Mouse (Mus musculus) kidney, adult 11 months (tissue): Measurements from ENCODE around the gene Hyal1.
A peak's percentile ranks its signal among the peaks of the same experiment; 100 is the strongest.

Experiments used
- DNase-seq: peaks from one replicate; pipeline ENCODE4 v3.0.0; 2022

Gene Hyal1

DNA sequence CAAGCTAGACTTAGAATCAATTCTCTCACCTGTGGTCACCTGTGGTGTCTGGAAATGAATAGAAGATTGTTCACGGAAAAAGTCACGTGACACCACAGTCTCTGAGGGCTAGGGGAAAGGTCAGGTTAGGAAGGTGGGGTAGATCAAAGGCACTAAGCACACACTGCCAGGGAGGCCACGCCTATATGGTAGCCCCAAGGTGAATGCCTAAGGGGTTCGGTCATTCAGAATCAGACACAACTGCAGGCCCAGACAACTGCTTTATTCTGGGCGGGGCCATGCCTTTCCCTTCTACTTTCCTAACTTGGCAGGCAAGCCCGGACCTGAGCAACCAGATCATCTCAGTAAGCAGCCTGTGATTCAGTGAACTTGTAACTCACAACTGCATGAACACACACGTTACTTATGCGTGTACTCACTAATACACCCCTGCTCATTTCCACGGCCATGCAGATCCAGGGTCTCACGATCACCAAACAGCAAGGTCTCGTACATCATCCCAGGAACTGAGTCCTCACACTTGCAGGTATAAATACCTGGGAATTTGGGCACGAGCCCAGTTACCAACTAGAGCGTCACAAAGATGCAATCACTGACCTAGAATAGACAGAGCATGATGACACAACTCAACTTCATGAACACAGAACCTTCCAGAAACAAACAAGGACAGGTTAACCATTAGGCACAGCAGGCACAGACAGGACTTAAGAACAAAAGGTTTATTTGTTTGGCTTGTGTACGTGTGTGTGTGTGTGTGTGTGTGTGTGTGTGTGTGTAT is 959 bp upstream of the Hyal1 start:
- DNase-seq, result peak; percentile 63

- no peak for DNase-seq
Measured at GRCm38 (mm10) chr9:107577871-107578270, 1.1 kb downstream of the Hyal1 start.

DNA sequence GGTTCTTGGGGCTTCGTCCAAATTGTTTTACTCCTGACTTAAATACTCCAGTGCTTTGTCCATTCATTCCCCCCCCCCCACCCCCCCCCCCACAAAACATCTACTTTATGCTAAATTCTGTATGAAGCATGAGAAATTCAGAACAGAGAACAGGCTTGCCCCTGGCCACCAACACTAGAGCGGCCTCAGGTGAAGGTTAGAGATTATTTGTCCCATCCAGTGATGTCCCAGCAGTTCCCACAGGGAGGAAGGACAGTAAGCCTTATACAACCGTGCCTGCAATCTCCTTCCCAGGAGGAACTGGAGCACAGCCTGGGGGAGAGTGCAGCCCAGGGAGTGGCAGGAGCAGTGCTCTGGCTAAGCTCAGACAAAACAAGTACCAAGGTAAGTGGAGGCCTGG is 1.9 kb downstream of the Hyal1 start, which contains the start of gene Naa80:
Gene Naa80 (plus strand): TSS at position 301 of the 400 bp plus-strand sequence.
- DNase-seq, result no peak

DNA sequence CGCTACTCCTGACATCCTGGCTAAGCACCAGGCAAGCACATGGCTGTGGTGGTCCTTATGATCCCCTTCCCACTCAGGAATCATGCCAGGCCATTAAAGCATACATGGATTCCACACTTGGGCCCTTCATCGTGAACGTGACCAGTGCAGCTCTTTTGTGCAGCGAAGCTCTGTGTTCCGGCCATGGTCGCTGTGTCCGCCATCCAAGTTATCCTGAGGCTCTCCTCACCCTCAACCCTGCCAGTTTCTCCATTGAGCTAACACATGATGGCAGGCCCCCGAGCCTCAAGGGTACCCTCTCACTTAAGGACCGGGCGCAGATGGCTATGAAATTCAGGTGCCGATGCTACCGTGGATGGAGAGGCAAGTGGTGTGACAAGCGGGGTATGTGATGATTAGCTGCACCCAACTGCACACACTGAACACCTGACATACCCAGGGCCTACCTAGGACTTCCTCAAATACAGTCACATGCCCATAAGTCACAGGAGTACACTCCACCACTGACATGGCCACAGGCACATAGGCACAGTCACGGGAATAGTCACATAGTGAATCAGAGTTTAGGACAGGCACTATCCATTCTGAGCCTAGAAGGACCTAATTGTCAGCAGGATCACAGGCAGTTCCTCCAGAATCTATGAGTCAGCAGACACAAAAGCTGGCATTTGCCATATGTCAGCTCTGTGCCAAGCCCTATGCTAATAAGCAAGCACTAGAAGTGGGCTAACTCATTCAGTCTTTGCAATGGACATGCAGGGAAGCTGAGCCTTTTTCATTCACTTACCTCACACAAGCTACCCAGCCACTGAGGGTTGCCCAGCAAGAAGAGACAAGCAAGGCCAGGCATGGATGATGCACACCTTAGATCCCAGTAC is 2.5 kb downstream of the Hyal1 start:
- DNase-seq, result no peak

DNA sequence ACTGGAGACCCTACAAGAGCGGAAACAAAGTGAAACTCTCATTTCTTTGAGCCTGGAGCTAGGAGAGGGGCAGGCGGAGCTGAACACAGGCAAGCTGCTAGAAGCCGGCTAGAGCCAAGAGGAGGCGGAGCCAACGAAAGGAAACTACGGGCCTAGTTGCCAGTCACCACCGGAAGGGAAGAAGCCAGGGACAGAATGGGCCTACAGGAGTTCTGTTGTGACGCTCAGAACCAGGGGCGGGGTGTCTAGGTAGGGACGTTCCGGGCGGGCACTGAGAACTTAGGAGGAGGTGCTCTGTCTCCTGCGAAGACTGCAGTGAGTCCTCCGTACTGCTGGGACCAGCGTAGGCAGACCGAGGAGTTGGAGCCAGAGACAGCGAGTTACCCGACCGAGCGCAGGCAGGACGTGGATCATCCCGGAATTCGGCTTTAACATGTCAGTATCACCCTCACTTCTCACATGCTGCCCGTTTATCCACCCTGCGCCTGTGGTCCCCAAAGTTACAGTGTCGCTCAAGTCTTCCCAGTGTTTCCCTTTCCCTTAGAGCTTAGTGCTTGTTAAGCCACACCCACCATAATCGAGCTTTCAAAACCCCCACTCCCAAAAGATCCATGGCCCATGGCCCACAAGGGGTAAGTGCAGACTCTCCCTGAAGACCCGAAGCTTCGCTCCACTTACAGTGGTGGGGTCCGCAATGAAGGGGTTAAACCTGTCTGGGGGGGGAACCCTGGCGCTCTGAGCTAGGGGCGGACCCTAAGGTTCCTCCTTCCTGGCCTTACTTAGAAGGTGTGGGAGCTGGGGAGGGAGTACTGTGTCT is 4.0 kb downstream of the Hyal1 start, which contains the start of gene Hyal3:
Gene Hyal3 (plus strand): TSS at position 318 of the 817 bp plus-strand sequence.
- peak; percentile 96 for DNase-seq

DNA sequence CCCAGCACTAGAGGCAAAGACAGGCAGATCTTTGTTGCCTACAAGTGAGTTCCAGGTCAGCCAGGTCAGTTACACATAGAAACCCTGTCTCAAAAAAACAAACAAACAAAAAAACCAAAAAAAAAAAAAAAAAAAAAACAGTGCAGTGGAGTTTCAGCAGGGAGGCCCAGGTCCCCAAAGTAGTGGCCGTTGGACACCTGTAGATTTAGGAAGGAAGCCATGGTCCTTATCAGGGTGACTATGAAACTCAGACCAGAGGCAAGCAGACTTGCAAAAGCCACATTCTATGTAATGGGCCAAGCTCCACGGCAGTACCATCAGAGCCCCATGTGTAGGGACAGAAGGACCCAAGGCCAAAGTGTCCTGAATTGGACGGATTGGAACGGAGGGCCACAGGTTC is 4.9 kb downstream of the Hyal1 start:
- no peak for DNase-seq

DNA sequence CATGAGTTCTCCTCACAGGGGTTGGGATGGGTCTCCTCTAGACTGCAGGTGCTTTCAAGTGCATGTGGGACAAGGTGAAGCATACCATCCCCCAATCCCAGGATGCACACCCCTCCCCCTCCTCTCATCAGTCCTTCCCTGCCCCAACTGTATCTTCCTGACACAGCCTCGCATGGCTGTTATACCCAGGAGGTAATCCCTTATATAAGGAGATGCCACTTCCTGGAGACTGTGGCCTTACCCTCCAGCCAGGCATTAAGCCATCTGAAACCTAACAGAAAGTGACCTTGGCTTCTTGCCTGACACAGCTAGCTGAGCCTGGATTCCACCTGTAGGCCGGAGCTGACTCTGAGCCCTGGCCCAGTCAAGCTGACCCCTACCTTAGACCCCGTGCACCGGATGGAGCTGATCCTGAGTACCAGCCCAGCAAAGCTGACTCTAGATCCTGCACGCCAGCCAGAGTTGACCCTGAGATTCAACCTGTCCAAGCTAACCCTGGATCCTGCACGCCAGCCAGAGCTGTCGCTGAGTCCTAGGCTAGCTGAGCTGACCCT is 5.9 kb downstream of the Hyal1 start:
- DNase-seq, result peak; percentile 61

DNA sequence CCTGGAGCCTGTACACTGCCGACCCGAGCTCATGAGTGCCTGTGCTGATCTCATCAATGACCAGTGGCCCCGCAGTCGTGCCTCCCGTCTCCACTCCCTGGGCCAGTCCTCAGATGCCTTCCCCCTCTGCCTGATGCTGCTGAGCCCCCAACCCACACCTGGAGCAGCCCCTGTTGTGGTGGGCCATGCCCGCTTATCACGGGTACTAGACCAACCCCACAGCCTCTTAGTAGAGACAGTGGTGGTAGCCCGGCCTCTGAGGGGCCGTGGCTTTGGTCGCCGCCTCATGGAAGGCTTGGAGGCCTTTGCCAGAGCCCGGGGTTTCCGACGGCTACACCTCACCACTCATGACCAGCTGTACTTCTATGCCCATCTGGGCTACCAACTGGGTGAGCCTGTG is 6.4 kb downstream of the Hyal1 start:
- DNase-seq, result no peak

DNA sequence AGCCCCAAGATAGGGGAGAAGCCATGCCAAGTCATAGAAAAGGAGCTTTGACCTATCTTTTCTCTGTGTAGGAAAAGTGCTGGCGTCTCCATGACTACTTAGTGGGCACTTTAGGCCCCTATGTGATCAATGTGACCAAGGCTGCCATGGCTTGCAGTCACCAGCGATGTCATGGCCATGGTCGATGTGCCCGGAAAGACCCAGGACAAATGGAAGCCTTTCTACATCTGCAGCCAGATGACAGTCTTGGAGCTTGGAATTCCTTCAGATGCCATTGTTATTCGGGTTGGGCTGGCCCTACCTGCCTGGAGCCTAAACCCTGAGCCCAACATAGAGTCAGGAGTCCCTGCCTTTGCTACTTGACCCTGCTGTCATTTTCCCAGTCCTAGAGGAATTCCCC is 9.8 kb downstream of the Hyal1 start:
- DNase-seq, result no peak

DNA sequence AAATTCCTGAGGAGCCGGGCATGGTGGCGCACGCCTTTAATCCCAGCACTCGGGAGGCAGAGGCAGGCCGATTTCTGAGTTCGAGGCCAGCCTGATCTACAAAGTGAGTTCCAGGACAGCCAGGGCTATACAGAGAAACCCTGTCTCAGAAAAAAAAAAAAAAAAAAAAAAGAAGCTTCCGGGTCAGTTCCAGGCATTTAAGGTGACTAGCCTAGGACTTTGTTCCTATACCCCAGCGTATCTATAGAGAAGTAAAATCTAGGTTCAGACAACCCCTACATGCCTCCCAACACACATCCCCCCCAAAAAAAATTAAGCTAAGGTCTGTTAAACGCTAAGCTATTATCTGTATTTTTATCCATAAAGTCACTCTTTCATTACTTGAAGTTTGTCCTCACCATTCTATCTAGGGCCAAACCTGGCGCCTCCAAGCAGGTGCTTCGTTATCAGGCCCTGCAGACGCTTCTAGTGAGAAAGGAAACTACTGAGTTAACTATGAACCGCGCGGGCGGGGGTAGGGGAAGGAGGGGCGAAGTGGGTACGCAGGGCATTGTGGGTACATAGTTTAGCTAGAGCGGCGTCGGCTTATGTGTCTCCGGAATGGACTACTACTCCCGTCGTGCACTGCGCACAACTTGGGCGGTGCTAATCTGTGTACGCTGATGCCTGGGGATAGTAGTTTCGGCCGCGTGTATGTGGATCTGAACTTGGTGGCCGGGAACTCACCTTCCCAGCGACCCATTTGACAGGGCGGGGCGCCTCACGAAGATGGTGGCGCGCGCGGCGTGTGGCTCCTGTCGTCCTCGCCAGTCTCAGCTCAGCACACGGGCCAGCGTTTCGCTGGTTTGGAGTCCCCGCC is 10.5 kb downstream of the Hyal1 start, which contains the start of gene Ifrd2:
Gene Ifrd2 (plus strand): TSS at position 669 of the 859 bp plus-strand sequence.
- peak; percentile 99 for DNase-seq

- DNase-seq, result peak; percentile 80
Measured at GRCm38 (mm10) chr9:107587833-107588639, 11.3 kb downstream of the Hyal1 start.

GRCm38 (mm10) chr9:107590058-107590772 is 13.5 kb downstream of the Hyal1 start:
- DNase-seq, result peak; percentile 77

DNA sequence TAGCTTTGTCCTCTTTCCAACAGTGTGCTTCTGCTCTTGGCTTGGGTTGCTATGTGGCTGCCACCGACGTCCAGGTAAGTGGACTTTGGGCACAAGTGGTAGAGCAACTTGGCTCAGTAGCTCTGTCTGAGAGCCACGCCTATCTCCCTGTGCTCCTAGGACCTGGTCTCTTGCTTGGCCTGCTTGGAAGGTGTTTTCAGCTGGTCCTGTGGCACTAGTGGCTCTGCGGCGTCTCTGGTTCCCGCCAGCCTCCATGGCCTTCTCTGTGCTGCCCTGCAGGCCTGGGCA is 14.0 kb downstream of the Hyal1 start:
- DNase-seq, result peak; percentile 83

DNA sequence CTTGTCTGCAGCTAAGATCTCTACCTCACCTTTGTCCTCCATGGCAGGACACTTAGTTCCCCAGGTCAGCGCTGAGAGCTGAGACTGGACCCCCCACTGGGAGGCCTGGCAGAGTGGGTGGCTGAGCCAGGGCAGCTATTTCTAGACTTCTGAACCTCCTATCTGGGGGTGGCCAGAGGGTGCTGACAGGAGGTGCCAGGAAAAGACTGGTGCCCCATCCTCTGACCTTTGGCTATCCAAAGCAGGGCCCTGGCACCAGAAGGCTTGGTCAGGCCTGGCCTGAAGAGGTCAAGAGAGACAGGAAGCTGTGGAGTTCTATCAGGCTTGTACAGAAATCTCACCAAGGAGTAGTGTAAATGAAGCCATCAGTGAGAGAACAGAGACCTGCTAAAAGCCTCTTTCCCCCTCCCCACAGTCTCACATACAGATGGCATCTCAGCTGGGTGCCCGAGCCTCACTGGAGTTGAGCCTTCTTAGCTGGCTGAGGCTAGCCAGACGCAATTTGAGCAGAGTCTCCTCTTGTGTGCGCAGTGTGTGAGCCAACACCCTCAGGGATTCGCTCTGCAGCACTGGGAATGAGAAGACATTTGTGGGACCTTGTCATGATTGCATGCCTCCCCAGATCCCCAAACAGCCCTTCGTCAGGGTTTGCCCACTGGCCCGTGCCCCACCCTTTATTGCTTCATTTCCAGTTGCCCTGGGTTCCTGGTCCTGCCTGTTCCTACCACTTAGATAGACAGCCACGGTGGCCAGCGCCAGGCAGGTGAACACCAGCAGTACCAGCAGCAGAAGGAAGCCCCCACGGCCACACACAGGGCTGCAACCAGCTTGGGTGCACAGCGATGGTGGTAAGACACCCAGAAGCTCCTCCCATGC is 16.6 kb downstream of the Hyal1 start:
- DNase-seq, result peak; percentile 89

GRCm38 (mm10) chr9:107594281-107595062 is 17.7 kb downstream of the Hyal1 start:
- peak; percentile 34 for DNase-seq

GRCm38 (mm10) chr9:107596619-107597569 is 20.2 kb downstream of the Hyal1 start:
- no peak for DNase-seq

DNA sequence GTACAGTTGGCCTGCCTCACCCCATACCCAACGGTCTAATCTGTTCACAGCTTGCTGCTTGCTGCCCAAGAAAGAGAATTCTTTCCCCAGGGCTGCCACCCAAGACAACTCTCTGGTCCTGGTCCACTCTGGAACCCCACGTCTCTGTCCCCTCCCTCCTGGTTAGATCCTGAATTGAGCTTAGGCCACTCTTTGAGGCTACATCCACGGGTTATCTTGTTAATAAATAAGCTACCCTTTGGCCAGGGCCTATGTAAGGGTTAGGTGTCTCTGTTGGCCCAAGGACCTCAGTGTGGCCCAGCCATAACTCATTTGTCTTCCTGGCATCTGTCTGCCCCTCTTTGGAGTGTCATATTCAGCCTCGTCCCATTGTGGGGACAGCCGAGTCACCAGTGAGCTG is 21.7 kb downstream of the Hyal1 start:
- peak; percentile 64 for DNase-seq
